Mouse (Mus musculus) kidney, adult 2 months (tissue): ENCODE results near the gene D17H6S53E. TPM values are rescaled to one million over a fixed set of nuclear protein-coding genes. Genes with fewer than 3 reads are reported as not detected.

ENCODE experiments used
- DNase-seq: peaks from one replicate; pipeline ENCODE4 v3.0.0; 2021
- H3K27ac ChIP-seq: fragments of 200-500 bp; 2 replicates; pipeline ENCODE4 v1.5.1; 2012; ENCODE audit warnings: low read depth, low read length, control low read depth, inconsistent platforms; ENCODE audit not compliant: insufficient read depth
- H3K27me3 ChIP-seq: fragments of 200-500 bp; replicated peaks from 2 replicates; pipeline ENCODE4 v1.6.1; 2012; ENCODE audit warnings: mild to moderate bottlenecking, moderate library complexity, low read length, inconsistent platforms; ENCODE audit not compliant: control insufficient read depth, insufficient read depth
- H3K36me3 ChIP-seq: fragments of 200-500 bp; 2 replicates; pipeline ENCODE4 v1.6.1; 2012; ENCODE audit warnings: mild to moderate bottlenecking, moderate library complexity, low read length, inconsistent platforms; ENCODE audit not compliant: control insufficient read depth, insufficient read depth
- H3K4me1 ChIP-seq: fragments of 200-500 bp; 2 replicates; pipeline ENCODE4 v1.6.1; 2011; ENCODE audit warnings: low read length; ENCODE audit not compliant: control insufficient read depth, insufficient read depth
- H3K4me3 ChIP-seq: fragments of 200-500 bp; 2 replicates; pipeline ENCODE4 v1.5.1; 2011; ENCODE audit warnings: mild to moderate bottlenecking, low read depth, low read length, control low read depth; ENCODE audit not compliant: insufficient read depth
- CTCF ChIP-seq: fragments of 200-500 bp; conservative IDR thresholded peaks from 2 replicates; pipeline ENCODE4 v1.5.1; 2011; ENCODE audit warnings: low read depth, mild to moderate bottlenecking, control low read depth, low read length, moderate library complexity, mixed read lengths; ENCODE audit not compliant: insufficient read depth, insufficient read length
- POLR2A ChIP-seq: fragments of 200-500 bp; IDR thresholded peaks from one replicate; pipeline ENCODE4 v1.6.1; 2011; ENCODE audit warnings: low read depth, low read length, control low read depth
- WGBS: fragments of 180-500 bp; shearing (Covaris S2); methylation state at CpG from one replicate; pipeline ENCODE4 v1.1.7; 2018; 5-methylcytosine and 5-hydroxymethylcytosine counted together
- polyA plus RNA-seq: library from polyadenylated mRNA; depleted of rRNA; stranded (reverse); fragments of >200 nt; gene quantifications from 2 replicates; pipeline ENCODE4 v1.2.3, GENCODE M21; 2012

D17H6S53E gene
- polyA plus RNA-seq, 1 experiment = 10.7 TPM

GRCm38 (mm10) chr17:35125081-35125480, 1.1 kb upstream of the D17H6S53E start:
- H3K4me1 ChIP-seq = peaks cover 25% of the 10 kb centered on the region; the same call in 1 of the 2 replicates
- peak overlapping the region; percentile 61; the same call in 1 of the 2 replicates for H3K27ac ChIP-seq
- DNase-seq = no peak
- TF ChIP-seq POLR2A (no peak), CTCF (no peak)
- H3K27me3 ChIP-seq = no peaks in the 10 kb centered on the region
- no peaks in the 10 kb centered on the region; the same call in 1 of the 2 replicates for H3K36me3 ChIP-seq
- 96% methylated on average over 1 of the region's 1 CpGs for WGBS
- no peak overlapping the region for H3K4me3 ChIP-seq

- peak; percentile 30 for DNase-seq
- H3K36me3 ChIP-seq = no peaks in the 10 kb centered on the region; the same call in 1 of the 2 replicates
- H3K27ac ChIP-seq = peak overlapping the region; percentile 61; the same call in 1 of the 2 replicates
- peaks cover 23% of the 10 kb centered on the region; the same call in 1 of the 2 replicates for H3K4me1 ChIP-seq
- H3K27me3 ChIP-seq = no peaks in the 10 kb centered on the region
- no peak for TF ChIP-seq CTCF
- TF ChIP-seq POLR2A = no peak
- WGBS = 23% methylated on average over 6 of the region's 6 CpGs
- H3K4me3 ChIP-seq = peak overlapping the region; percentile 96
These were observed 595 bp upstream of the D17H6S53E start for GRCm38 (mm10) chr17:35125578-35125977.

DNA sequence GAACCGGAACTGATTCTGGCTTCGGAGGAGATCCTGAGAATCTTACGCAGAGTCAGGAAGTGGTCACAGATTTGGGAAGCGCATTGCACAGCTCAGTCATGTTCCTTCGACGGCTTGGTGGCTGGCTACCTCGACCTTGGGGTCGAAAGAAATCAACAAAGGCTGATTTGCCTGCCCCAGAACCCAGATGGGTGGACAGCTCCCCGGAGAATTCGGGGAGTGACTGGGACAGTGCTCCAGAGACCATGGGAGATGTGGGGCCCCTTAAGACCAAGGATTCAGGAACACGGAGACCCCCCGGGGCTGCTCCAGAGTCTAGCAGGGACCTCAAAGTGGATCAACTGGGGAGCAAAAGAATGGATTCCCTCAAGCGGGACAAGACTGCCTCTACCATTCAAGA, 844 bp downstream of the D17H6S53E start:
- Histone ChIP-seq H3K27ac (peak overlapping the region; percentile 87; the same call in 1 of the 2 replicates), H3K36me3 (no peaks in the 10 kb centered on the region; the same call in 1 of the 2 replicates), H3K4me3 (peak overlapping the region; percentile 96), H3K4me1 (peaks cover 23% of the 10 kb centered on the region; the same call in 1 of the 2 replicates), H3K27me3 (no peaks in the 10 kb centered on the region)
- TF ChIP-seq CTCF (no peak), POLR2A (no peak)
- WGBS = 52% methylated on average over 13 of the region's 13 CpGs
- no peak for DNase-seq

DNA sequence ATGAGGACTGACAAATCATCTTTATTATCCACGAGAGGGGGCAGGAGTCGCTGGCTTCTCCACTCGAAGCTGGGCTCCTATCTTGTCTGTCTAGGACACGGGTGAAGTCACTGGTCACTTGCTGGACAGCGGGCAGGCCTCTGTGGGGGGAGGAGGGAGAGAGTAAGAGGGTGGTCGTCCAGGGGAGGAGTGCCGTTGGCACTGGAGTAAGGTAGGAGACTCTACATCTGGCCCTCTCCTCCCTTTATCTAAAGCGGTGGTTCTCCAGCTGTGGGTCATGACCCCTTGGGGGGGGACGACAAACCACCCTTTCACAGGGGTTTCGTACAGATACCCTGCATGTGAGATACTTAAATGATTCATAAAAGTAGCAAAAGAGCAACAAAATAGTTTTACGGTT, 2.8 kb downstream of the D17H6S53E start:
- Histone ChIP-seq H3K4me3 (no peak overlapping the region), H3K27ac (no peak overlapping the region), H3K4me1 (peaks cover 23% of the 10 kb centered on the region; the same call in 1 of the 2 replicates), H3K27me3 (no peaks in the 10 kb centered on the region), H3K36me3 (no peaks in the 10 kb centered on the region; the same call in 1 of the 2 replicates)
- TF ChIP-seq POLR2A (no peak), CTCF (no peak)
- DNase-seq = no peak
- 52% methylated on average over 11 of the region's 11 CpGs for WGBS

DNA sequence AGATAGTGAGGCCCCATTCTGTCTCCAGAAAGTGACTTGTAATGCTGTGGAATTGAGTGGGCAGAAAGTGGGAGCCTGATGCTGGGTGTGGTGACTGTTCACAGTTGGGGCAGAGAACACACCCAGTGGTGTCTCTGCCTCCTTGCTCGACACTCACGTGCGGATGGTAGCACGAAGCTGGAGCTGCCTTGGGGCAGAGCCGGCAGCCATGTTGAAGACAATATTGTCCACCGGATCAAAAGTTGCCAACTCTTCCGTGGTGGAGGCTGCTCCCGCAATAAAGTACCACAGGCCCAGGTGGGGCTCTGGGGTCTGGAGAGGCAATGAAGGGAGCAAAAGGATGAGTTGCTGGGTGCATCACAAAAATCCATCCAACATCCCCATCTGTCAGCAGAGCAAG, 4.9 kb downstream of the D17H6S53E start:
- no peak overlapping the region for H3K27ac ChIP-seq
- no peak for DNase-seq
- no peaks in the 10 kb centered on the region for H3K36me3 ChIP-seq
- peaks cover 11% of the 10 kb centered on the region; the same call in 1 of the 2 replicates for H3K4me1 ChIP-seq
- H3K4me3 ChIP-seq = peak overlapping the region; percentile 24; the same call in 1 of the 2 replicates
- 90% methylated on average over 8 of the region's 8 CpGs for WGBS
- H3K27me3 ChIP-seq = no peaks in the 10 kb centered on the region
- TF ChIP-seq CTCF = no peak
- no peak for TF ChIP-seq POLR2A

DNA sequence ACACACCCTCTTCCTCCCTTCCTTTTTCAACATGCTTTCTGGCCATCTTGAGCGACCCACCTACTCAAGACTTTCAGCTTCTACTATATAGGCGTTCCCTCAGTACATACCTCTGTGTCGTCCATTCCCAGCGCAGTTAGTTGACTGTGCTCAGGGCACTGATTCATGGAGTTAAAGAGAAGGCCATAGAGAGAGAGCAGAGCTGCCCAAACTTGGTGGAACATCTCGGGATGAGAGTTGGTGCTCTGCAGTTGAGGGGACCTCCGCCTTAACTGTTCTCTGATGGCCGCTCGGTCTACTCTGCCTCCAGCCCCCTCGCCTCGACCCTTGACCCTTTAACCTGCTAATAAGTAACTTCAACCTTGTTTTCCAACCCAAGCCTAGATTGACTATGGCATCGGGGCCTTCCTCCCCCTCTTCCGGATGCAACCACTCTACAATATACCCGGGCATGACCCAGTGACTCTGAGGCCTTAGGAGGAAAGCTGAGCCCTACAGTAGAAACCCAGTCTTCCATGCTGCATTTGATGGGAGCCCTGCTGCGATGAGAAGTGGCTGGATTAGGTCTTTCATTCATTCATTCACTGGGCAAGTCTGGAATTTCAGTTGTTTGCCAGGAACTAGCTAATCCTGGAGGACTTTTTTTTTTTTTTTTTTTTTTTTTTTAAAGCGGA, 5.5 kb downstream of the D17H6S53E start, which contains the start of gene Apom:
Apom (minus strand) TSS at position 551 of the 674 bp plus-strand sequence.
- H3K4me1 ChIP-seq = peaks cover 13% of the 10 kb centered on the region; the same call in 1 of the 2 replicates
- TF ChIP-seq POLR2A (no peak), CTCF (no peak)
- H3K4me3 ChIP-seq = peak within 1 kb of the TSS; percentile 24
- DNase-seq = peak; percentile 61
- H3K36me3 ChIP-seq = no peaks in the 10 kb centered on the region
- H3K27me3 ChIP-seq = no peaks in the 10 kb centered on the region
- no peak within 1 kb of the TSS; the same call in 1 of the 2 replicates for H3K27ac ChIP-seq
- WGBS = 48% methylated on average over 15 of the region's 15 CpGs

GRCm38 (mm10) chr17:35132174-35132560, 6.0 kb downstream of the D17H6S53E start:
- no peak overlapping the region; the same call in 1 of the 2 replicates for H3K27ac ChIP-seq
- H3K4me1 ChIP-seq = peaks cover 10% of the 10 kb centered on the region; the same call in 1 of the 2 replicates
- TF ChIP-seq POLR2A (no peak), CTCF (no peak)
- no peaks in the 10 kb centered on the region for H3K27me3 ChIP-seq
- no peak overlapping the region for H3K4me3 ChIP-seq
- no peaks in the 10 kb centered on the region for H3K36me3 ChIP-seq
- no peak for DNase-seq
- WGBS = 60% methylated on average over 3 of the region's 3 CpGs
